Mouse (Mus musculus): ENCODE results near the gene Pxdn.

- TF ChIP-seq CTCF (IDR thresholded peaks at IDR 0.05; ENCODE audit: low read depth) (no peak), EP300 (IDR thresholded peaks at IDR 0.05; ENCODE audit: low read depth) (no peak)
Observed at GRCm38 (mm10) chr12:29939261-29939671, 1.9 kb downstream of the Pxdn start.

Measured in liver, embryonic 14.5 days (tissue).